Mouse (Mus musculus): ENCODE results near the gene Allc.

DNA sequence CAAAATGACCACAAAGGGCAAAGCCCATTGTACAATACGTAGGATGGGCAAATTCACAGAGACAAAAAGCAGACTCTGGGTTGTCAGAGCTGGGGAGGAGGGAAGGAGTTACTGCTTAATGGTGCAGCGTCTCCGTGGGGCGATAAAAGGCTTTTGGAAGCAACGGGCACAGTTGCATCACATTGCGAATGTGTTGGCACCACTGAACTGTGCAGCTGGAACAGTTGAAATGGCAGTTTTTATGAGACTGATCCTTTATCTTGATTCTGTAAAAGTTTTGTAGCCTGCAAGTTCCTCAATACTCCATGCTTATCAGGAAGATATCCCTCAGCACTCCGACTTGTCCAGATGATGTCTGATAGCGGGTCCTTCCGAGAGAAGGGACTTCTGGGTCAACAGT lies 15.4 kb upstream of the Allc start:
- TF ChIP-seq CHD2 (IDR thresholded peaks at IDR 0.05; ENCODE audit: low read depth, low read length), result no peak
- TF ChIP-seq ZNF384 (IDR thresholded peaks at IDR 0.05; ENCODE audit: low read depth, low read length), result no peak
- no peak for TF ChIP-seq HCFC1 (IDR thresholded peaks at IDR 0.05; ENCODE audit: borderline replicate concordance, insufficient read depth, low read length)
- no peak for TF ChIP-seq ZC3H11A (IDR thresholded peaks at IDR 0.05; ENCODE audit: borderline replicate concordance, low read depth, low read length)
- no peak for TF ChIP-seq MAFK (IDR thresholded peaks at IDR 0.05; ENCODE audit: insufficient read depth, low read depth, low read length)
